Mouse (Mus musculus) left cerebral cortex, postnatal 36 days (tissue): ENCODE data around the gene Gm49325. TPM values are rescaled to one million over a fixed set of nuclear protein-coding genes. Genes with fewer than 3 reads are reported as not detected.

Source experiments
- DNase-seq, 2 experiments: peaks; one replicate each; pipeline ENCODE4 v3.0.0; 2021 to 2022; ENCODE audit warnings: low spot score in 2 of 2, mixed read lengths in 1 of 2
- intact Hi-C: fragments of 180-260 bp; cut with DNase I; formaldehyde crosslinking; loops from one replicate; pipeline ENCODE4 v1.15.1; 2025
- total RNA-seq, 2 experiments: library from RNA; stranded (reverse); gene quantifications; 2 replicates each; pipeline ENCODE4 v1.2.3; 2021

The Gm49325 gene
- total RNA-seq, 2 experiments from 2014 or later = 9.8 to 18.2 TPM

DNA sequence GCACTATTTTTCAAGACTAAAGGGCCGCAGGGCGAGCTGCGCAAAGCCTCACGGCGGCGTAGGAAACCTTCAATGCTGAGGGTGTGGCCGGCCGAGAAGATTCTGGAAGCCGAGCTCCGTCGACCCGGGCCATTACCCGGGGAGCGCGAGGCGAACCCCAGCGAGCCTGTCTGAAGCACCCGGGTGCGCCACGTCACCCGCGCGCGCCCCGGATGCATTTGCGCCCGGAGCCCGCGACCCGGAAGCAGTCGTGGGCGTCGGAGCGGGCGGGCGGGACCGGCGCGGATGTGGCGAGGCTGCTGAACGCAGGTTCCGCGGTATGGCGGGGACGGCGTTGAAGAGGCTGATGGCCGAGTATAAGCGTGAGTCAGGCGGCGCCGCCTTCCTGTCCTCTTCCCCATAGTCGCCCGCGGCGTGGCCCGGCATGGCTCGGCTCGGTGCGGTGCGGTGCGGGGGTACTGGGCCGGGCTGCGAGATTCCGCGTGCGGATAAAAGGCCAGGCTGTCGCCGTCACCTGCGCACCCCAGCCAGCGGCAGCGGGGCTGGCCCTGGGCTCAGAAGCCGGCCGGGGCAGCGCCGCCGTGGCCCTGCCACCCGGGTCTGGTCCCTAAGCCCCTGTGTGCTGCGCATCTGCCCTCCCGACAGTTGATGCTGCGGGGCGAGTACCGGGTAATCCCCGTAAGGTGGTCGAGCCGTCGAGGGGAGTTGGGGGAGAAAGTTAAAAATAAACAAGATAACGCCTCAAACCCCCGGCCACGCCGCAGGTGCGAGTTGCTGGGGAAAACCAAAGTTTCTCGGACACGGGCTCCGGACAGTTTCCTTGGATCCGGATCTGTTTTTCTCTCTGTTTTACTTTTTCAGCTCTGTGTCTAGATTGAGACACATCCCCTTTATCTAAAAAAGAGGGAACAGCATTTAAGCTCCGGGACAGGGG lies 16.3 kb downstream of the Gm49325 start, which contains the start of gene Ube2g2:
Gene Ube2g2 (plus strand): TSS at position 221 of the 934 bp plus-strand sequence.
- intact Hi-C loops = loop anchor here (2.0 to 5.0 kb wide), 2 partner anchors 42 to 105 kb away; partner anchors contain the start of genes Fam207a and Pttg1ip

DNA sequence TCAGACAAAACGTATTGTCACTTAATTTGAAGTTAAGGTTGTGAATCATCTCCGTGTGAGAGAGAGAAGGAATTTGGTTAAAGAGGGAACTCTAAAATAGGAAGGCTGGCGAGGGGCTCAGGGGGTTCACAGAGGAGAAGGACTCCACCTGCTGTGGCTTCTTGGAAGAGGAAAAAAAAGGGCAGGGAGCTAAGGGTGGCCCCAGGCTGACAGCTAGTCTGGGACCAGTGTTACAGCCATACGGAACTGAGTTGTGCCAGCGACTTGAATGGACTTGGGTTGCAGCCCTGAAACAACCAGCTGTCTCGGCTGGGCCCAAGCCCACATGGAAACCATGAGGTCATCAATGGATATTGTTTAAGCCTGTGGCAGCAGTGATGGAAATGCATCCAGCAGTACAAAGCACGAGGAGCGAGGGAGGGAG lies 17.1 kb downstream of the Gm49325 start:
- DNase-seq = no peak
- intact Hi-C loops = loop anchor here (2.0 to 5.0 kb wide), 2 partner anchors 42 to 106 kb away; partner anchors contain the start of genes Fam207a and Pttg1ip

More for the DNA sequence above, 16.3 kb downstream of the Gm49325 start, which contains the start of gene Ube2g2:
- DNase-seq = peak; percentile 91 to 96

DNA sequence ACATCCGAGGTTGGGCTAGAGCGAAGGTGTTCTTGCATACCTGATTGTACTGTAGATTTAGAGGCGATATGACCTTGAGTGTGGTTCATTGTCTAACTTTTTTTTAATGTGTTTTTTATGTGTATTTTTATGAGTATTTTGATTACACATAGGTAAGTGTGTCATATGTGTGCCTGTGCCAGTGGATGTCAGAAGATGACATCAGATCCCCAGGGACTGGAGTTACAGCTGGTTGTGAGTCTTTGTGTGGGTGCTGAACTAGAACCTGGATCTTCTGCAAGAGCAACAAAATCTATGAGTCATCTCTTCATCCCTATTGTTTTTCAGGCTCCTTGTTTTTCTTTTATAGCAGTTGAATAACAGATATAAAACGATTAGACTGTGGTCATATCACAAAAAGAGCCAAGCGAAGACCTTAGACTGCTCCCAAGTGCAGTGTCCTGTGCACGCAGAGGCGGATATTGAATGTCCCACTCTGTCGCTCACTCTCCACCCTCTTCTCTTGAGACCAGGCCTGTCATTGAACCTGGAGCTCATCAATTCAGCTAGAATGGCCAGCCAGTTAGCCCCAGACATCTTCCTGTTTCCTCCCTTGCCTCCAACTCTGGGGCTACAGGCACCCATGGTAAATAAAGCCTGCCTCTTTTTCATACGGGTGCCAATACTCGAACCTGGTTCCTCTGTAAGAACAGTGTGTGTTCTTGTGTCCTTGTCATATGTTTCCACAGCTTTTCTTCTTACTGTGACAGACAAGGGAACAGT lies 17.8 kb downstream of the Gm49325 start:
- intact Hi-C loops = loop anchor here (2.0 to 5.0 kb wide), 2 partner anchors 43 to 107 kb away; partner anchors contain the start of genes Fam207a and Pttg1ip
- DNase-seq = no peak

DNA sequence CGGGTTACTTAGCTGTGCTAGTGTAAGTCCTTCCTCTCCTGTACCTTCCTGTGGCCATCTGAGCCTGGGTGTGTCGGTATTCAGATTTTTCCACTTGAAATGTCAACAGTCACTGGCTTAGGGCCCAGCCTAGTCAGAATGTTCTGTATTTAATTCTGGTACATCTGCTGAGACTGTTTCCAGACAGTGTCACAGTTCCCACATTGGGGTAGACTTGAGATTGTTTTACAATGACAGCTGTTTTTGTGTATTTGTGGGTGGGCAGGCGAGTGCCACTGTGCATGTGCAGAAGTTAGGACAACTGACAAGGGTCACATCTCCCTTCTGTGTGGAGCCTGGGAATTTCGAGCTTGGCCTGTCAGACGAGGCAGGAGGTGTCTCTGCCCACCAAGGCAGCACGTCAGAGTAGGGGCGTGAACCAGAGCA lies 18.6 kb downstream of the Gm49325 start:
- intact Hi-C loops = loop anchor here (5.0 kb wide), 1 partner anchor 107 kb away; the partner anchor contains the start of gene Fam207a

DNA sequence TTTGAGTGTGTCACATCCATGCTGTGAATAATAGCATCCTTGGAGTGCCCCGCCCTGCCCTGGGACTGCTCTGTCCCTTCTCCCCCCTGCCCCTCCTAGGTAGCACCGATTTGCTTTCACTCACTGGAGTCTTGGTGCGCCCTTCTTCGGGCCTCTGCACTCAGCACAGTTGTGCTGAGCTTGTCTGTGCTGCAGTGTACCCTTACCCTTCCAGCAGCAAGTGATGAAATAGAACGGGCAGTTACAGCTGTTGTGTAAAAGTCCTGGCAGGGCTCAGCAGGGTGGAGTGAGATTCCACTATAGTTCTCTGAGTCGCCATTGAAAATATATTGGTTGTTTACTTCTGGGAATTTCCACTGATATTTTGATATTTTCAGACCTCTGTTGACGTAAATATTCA lies 20.0 kb downstream of the Gm49325 start:
- DNase-seq = no peak
- intact Hi-C loops = loop anchor here (5.0 kb wide), 1 partner anchor 351 kb away; the partner anchor contains the start of gene 1810043G02Rik

More for the DNA sequence above, 18.6 kb downstream of the Gm49325 start:
- DNase-seq = peak; percentile 51 to 52

DNA sequence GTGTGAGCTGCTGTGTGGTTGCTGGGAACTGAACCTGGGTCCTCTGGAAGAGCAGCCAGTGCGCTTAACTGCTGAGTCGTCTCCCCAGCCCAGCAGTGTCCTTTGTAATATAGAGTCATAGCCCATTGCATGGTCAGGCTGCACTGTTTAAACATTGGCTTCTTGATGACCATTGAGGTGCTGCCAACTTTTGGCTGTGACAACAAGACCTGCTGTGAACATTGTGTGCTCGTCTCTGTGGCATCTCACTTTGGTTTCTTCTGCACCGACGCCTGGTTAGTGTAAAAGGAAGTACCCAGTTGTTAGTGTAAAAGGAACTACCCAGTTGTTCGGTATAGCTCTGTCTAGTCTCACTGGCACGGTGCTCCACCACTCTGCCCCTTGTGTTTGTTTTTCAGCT lies 20.6 kb downstream of the Gm49325 start:
- no peak for DNase-seq
- intact Hi-C loops = loop anchor here (5.0 kb wide), 1 partner anchor 351 kb away; the partner anchor contains the start of gene 1810043G02Rik

DNA sequence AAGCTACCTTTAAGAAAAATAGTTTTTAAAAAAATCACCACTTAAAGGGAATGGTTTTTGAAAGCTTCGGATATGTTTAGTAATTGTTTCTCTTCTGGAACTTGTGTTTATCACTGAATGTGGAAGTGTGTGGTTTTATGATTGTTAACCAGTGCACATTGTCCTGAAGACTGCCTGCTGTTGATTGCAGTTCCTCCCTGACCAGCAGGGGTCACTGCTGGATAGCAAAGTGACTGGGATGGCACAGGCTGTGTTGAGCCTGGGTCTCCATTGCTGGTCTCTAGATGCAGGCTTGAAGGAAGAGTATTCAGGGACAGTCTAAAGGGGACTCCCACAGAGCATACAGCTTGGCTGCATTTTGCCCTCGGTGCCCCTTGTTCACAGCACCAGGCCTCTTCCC lies 21.5 kb downstream of the Gm49325 start:
- peak; percentile 78 to 79 for DNase-seq
- intact Hi-C loops = loop anchor here (5.0 kb wide), 1 partner anchor 350 kb away; the partner anchor contains the start of gene 1810043G02Rik

DNA sequence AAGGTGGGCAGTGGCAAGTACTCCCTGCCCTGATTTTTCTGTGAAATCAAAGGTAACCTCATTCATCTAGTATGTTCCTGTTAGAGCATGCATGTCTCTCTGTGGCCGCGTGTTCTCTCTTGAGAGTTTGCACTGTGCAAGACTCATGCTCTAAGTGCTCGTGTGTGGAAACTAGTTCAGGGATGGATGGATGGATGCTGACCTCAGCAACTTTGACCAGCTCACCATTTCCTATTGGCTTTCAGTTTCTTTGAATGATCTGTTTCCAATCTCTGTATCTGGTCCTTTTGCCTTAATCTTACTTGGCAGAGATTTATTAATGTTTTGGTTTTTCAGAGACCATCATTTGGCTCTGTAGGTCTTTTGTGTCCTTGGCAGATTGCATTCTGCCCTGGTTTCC lies 23.2 kb downstream of the Gm49325 start:
- DNase-seq = no peak
- intact Hi-C loops = loop anchor here (2.0 to 5.0 kb wide), 2 partner anchors 250 to 348 kb away; partner anchors contain the start of gene 1810043G02Rik

DNA sequence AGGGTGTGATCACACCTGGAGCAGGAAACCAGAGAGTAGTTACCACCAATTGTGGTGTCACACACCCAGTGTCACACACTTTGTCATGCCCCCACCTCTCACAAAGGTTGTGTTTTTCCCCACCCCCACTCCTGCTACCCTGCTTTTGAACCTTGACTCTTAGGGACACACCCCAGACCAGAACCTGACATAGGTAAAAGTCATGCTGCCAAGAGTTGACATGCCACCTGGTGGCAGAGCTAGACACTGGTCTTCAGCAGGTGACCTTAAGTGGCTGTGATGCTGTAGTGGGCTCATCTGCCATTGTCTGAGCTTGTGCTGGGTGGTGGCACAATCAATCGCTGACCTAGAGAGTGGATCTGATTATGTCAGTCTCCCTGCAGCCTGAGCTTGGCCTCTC lies 24.0 kb downstream of the Gm49325 start:
- intact Hi-C loops = loop anchor here (2.0 to 5.0 kb wide), 2 partner anchors 249 to 347 kb away; partner anchors contain the start of gene 1810043G02Rik
- DNase-seq = no peak

DNA sequence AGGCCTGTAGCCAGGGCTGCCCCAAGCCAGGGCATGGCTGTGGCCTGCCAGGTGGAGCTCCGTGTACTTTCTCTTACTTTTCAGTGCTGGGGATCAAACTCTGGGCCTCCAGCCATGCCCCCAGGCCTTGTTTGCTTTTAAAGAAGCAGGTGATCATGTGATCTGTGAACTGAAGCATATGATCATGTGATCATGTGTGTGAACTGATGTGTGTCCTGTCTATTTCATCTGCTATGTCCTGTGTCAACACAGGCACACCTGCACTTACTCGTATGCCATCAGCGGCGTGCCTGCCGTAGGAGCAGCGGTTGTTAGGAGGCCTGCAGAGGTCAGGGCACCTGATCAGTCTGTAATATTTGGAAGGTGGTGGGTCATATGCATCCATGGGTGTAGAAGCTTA lies 28.0 kb downstream of the Gm49325 start:
- no peak for DNase-seq
- intact Hi-C loops = no loop called here

DNA sequence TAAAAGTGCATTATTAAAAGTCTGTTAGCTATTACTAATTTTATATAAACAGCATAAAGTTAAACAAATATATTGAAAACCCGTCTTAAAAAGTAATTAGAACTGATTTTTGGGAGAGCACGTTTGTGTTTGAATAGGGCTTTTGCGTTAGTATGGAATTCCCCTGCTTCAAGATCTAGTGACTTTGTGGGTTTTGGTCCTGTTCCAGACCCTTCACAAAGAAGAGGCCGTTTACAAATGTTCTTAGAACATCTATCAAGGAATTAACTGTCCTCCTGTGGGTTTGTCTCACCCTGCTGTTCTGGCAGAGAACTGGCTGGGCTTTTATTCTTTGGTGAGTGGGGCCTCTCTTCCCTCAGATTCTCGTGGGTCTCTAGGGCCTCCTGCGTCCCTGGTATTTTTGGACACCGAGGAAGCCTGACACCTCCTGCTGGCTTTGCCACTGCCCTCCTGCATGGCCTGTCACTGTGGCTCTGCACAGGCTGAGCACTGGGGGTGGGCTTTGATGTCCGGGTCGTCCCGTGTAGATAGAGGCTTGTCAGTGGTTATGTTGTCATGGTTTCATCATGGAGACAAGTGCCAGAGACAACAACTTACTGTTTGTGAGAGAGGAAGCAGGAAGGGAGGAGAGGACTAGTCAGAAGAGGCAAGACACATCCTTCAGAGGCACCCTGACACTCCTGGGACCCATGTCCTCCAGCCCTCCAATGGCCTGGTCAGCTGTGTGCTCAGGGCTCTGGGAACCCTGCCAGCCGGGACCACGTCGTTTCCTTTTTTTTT lies 28.6 kb downstream of the Gm49325 start:
- intact Hi-C loops = no loop called here
- no peak for DNase-seq

DNA sequence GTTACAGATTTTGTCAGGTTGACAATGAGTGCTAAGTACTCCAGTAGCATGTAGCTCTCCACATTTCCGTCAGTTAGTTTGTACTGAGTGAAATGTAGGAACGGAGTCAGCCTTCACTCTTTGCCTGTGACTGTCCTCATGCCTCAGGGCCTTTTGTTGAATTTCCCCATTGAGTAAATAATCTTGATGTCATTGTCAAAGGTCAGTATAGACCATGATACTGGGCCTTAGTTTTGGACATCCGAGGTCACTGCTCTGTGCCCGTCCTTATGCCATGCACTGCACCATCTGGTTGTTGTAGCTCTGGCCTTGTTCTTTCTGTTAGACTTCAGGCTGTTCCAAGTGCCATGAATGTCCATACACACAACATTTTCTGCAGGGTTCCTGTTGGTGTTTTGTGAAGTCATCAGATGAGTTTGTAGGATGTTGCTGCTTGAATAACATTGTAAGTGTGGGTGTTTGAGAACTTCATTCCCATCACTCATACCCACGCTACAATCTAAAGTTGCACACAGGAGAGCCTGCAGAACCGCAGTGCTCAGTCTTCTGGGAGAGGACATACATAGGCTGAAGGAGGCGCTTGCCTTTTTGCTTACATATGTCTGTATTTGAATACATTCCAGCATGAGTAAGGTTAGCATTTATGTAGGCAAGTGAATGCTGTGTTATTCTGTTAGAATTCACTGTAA lies 30.4 kb downstream of the Gm49325 start:
- intact Hi-C loops = no loop called here
- DNase-seq = no peak

DNA sequence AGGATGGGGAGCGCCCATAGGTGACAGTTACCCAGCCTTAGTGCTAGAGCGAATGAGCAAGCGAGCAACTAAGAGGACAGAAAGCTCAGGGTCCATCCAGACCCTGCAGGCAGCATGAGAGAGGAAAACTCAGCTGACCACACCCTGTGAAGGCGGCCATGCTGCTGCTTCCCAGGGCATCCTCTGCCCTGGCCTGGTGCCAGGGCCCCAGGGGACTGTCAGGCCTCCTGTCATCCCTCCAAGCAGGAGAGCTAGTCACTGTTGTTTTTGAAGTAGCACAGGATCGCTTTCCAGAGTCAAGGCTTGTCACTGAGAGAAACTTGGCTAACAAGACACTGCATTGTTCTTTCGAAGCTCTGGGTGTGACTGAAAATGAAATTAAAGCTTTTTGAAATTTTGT lies 33.0 kb downstream of the Gm49325 start:
- no peak for DNase-seq
- intact Hi-C loops = no loop called here

DNA sequence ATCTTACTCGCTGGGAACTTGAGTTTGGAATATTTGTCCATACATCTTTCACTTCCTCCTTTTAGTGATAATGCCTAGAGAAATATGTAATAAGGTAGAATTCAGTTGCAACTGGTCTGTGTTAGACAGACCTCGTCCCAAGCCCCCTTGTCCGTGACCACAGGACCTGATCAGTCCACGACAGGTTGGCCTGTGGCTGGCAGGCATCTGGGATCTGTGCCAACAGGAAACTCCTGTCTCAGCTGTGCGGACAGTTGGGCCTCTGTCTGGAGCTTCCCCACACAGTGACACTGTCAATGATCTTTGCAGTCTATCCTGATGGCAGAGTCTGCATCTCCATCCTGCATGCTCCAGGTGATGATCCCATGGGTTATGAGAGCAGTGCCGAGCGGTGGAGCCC lies 37.2 kb downstream of the Gm49325 start:
- intact Hi-C loops = no loop called here
- no peak for DNase-seq

DNA sequence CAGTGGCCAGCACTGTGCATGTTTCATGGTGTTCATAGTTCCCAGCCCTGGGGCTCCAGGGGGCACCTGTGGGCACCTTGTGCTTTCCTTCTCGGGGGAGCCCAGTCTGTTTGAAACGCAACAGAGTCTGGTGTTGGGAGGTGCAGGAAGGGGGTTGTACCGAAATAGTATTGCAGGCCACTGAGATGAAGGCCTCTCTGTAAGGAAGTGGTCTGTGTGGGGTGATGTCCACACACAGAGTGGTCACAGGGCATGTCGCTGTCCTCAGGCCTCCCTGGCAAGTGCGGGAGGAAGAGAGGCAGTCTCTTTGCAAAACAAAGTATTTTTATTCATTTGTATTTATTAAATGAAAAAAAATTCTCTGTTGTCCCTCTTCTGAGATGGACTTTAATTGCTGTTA lies 39.6 kb downstream of the Gm49325 start:
- DNase-seq = no peak
- intact Hi-C loops = no loop called here

DNA sequence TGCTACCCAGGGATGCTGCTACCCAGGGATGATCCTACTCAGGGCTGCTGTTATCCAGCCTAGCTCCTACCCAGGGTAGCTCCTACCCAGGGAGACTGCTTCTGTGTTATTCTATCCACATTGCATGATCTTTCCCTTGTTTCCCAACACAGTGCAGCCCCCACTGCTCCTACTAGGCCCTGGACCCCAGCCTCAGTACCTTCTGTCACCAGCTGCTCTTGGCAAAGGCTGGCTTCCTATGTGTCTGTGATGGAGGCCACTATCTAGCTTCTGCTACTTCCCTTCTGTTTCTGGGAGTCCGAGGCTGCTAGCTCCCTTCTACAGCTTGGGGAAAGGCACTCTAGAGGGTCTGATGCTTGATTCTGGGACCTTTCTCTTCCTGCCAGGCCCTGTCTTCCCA lies 41.5 kb downstream of the Gm49325 start:
- intact Hi-C loops = no loop called here
- no peak for DNase-seq

DNA sequence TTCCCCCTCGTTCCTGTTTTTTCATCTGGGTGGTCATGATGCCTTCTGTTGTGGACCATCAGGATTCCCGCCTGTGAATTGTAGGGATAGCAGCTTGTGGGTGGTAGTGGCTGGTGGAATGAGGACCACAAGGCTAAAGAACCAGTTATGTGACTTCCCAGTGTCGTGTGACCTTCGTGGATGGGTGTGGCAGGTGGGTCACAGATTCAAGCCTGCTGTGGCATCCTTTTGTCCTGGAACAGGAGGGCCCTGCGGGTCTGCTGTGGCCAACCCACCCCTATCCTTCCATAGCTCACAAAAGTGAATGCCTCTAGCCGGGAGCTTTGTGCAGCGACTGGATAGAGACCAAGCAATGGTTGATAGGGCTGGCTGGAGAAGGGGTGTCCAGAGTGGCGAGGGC lies 41.9 kb downstream of the Gm49325 start:
- intact Hi-C loops = no loop called here
- no peak for DNase-seq

DNA sequence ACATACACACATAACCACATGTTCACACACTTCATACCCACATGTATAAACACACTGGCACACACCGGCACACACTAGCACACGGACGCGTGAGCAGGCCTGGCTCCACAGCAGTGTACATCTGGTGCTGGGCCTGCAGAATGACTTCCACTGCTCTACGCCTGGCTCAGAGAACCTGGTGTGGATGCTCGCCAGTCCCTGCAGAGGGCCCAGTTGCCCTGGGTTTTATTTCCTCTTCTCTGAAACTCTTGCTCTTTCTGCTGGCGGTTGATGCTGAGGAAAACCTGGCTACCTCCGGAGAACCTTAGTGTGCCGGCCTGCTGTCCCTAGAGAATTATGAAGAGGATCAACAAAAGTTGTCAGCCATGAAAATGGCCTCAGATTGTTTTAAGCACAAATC lies 46.0 kb downstream of the Gm49325 start:
- DNase-seq = no peak
- intact Hi-C loops = no loop called here
